Mouse (Mus musculus) right cerebral cortex, postnatal 14 days (tissue): ENCODE measurements around the gene Upf2.
"Not testable (repeated sequence)": the region's sequence is repeated elsewhere in the genome, so short reads cannot be mapped to it uniquely, and the experiment has no call there.

Experiments used
- DNase-seq: peaks from one replicate; pipeline ENCODE4 v3.0.0; 2022

The Upf2 gene

DNA sequence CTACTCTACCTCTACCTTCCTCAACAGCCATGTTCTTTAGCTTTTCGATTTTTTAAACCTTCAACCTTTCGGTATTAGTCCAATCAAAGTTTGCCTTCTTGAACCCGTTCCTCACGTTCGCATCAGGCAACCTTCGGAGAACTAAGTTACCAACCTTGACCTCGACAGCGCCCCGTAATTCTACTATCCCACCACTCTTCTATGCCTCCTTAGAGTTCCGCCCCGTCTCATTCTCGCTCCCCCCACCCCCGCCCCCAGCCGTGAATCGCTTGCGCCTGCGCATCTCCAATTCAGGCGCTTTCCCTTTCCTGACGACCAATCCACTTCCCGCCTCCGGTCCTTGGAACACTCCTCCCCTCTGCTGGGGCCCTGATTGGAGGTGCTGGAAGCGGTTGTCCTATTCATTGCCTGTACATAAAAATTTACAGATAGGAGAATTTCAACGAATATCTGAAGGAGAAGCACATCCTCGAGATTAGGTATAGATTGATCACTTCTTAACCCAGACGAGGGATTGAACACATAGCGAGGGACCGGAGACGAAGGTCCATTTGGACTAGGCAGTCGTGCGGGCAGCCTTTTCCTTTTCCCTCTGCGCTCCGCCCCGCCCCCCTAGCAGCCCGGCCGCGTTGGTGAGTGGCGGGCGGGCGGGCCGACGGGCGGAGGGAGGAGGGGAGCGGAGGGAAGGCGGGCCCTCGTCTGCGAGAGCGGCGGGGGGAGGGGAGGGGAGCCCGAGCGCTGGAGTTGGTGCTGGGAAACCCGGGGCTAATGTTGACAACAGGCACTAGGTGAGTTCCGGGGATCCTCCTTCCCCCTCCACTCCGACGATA, at the start of gene Upf2:
Gene Upf2, plus strand, starts transcription at position 704 of the 830 bp plus-strand sequence.
- peak; percentile 97 for DNase-seq

DNA sequence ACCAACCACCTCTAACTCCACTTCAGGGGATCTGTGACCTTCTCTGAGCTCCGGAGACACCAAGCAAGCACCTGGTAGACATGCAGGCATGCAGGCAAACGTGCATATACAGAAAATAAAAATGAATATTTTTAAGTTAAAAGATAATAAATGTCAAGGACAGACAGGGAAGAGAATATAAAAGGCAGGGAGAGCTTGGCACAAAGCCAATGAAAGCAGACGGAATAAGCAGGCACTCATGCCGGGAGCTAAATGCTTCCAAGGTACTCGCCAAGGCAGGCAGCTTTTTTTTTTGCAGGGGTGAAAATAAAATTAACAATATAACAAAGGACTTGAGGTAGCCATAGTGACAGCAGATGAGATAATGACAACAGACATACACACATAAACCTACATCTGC, 45.2 kb upstream of the Upf2 start:
- DNase-seq: peak; percentile 30

DNA sequence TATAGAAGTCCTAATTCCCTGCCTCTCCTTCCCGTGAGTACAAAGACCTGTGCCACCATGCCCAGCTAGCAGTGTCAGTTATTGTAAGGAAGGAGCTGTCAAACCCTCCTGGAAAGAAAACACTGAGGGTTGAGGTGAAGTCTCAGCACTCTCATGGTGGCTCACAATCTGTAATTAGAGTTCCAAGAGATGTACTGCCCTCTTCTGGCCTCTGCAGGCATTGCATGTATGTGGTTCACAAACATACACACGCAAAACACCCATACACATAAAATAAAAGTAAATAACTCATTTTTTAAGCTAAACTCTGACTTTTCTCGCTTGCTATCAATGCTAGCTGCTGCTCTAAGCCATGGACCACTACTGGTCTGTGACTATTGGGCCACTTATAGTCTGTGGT, 44.6 kb upstream of the Upf2 start:
- DNase-seq: peak; percentile 27

DNA sequence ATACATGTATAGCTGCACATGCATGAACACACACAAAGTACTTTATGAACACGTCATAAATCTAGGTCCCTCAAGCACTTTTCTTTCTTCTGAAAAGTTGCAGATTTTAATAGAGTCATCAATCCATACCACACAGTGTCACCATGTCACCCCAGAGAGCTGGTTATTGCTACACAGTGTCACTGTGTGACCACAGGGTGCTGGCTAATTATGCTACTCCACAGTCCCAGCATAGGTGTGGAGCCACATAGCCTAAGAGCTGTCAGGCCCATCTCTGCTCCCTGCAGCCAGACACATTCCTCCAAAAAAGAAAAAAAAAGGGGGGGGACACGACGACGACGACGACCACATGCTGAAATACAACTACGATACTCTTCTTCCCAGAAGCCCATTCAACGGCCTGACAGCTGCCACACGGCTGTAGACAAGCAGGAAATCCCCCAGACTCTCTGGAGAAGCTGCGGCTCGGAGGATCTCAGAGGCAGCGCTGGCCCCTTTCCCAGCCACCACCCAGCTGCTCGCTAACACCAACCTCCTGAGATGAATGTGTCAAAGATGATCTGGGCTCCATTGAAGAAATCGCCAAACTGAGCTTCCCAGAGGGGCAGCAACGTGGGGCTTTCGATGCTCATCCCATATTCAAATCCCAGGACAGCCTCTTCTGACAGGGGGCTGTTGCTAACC, 39.8 kb upstream of the Upf2 start:
- DNase-seq: peak; percentile 41

DNA sequence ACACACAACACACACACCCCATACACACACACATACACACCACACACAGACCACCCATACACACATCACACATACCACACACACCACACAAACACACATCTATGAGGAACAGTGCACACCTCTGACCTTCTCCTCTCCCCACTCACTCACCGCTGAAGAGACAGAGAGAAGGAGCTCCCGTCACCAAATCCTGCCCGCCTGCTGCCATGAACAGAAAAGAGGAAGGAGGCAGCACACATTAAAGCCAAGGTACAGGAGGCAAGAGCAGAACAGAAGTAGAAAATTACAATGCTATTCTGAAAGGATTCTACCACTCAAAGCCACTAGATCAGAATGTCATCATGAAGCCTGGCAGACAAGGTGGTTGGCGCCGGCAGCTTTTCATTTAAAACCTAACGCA, 28.4 kb upstream of the Upf2 start:
- DNase-seq: no peak

DNA sequence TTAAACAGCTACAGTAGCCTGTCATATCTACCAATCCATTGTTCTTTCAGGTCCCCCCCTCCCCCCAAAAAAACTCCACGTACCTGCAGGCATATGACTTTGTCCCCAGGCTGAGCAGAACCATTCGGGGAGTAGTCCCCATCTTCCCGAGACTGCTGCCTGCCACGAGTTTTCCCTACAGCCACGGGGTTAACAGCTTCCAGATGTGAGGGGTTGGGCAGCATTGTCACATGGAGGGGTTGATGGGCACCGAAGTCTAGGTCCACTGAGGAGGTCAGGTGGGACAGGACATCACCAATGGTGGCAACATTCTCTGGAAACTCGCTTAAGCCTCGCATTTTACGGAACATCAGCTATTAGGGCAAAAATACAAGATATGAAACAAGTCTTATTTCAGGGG, 27.5 kb upstream of the Upf2 start:
- no peak for DNase-seq

DNA sequence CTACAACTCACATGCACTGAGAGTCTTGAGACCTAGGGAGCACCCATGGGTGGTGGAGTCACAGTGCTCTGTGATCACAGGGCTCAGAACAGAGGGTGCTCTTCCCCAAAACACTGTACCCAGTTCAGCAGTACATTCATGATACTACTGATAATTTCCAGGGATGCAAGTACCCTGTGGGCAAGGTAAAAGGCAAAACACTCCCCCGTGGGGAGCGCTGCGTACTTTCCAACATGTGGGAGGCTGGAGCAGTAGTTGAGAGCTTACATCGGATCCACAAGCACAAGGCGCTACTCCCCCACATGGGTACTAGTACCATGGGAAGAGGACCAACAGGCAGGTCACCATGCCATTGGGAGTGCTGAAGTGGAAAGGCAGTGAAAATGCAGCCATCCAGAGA, 23.8 kb upstream of the Upf2 start:
- no peak for DNase-seq

DNA sequence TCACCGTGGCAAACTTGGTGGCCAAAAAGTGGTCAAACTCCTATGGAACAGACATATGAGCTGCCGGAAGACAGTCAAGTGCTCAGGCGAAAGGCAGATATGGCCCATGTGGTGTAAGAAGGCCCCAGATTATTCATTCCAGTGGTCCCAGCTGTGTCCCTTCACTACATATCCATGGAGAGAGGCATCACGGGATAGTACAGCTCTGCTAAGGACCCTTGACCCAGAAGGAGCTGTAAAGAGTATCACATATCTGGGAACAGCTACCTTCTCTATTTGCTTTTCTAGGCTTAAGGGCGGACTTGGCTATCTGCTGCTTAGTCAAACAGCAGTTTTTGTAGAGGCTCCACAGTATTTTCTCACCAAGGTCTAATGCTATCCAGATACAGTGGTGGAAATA, 21.5 kb upstream of the Upf2 start:
- no peak for DNase-seq

DNA sequence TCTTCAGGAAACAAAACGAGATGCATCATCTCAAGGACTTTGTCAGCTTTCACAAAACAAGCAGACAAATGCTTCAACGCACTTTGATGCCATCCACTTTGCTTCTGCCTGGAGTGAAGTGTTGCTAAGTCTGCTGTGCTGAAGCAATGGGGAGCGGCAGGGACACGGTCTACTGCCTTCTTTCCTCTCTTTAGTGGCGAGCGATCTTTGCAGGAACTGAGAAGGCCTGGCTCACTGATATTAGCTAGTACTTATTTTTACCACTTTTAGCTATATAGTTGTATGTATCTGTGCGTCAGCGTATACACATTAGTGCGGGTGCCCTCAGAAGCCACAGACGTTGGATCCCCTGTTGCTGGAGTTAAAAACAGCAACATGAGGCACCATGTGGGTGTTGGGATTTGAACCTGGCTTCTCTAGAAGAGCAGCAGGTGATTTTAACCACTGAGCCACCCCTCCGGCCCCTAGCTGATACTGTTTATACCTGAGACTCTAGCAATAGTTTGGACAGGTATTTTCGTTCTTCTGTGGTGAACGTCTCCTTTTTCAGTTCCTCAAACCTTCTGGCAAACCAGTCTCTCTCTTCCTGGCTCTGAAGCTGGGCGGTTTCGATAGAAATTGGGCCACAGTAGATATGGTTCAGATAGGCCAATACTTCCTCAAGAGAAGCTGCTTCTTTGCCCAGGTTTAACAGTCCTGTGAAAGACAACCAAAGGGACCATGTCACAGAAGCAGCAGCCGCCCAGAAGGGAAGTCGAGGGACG, 20.8 kb upstream of the Upf2 start:
- no peak for DNase-seq

DNA sequence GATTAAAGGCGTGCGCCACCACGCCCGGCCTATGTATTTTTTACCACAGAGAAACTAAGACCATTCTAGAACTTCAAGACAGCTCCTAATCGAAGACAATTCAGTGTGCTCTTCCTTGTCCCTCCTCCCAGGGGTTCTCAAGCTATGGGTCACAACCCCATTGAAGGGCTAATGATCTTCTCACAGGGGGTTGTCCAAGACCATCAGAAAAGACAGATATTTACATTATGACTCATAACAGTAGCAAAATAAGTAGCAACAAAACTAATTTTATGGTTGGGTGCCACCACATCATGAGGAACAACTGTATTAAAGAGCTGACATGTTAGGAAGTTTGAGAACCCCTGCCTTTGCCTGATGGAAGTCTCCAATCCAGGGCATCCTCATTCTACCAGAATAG, 19.3 kb upstream of the Upf2 start:
- DNase-seq: no peak

DNA sequence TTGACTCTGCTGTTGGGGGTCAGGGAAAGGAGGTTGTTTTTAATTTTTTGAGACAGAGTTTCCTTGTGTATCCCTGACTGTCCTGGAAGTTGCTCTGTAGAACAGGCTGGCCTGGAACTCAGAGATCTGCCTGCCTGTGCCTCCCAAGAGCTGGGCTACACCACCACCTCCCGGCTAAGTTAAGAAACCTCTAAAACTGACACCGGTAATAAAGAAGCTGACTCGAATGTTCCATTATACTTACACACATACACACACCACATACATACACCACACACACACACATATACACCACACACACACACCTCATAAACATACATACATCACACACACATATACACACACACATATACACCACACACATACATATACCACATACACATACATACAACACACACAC, 16.3 kb upstream of the Upf2 start:
- no peak for DNase-seq

DNA sequence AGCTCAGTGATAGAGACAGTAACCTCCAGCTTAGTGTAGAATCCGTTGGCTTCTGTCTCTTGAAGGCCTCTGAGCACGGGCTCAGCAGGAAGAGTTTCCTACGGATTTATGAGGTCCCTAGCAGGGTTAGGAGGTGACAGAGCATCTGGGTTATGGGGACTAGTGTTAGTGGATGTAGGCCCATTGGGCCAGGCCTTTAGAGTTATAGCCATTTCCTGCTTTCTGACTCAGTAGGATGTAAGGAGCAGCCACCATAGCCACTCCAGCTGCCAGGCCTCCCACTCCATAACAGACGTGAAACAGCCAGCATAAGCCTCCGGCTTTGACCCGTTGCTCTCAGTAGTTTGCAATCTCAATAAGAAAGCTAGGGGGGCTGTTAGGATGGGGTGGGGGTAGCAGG, 15.2 kb upstream of the Upf2 start:
- DNase-seq: no peak

DNA sequence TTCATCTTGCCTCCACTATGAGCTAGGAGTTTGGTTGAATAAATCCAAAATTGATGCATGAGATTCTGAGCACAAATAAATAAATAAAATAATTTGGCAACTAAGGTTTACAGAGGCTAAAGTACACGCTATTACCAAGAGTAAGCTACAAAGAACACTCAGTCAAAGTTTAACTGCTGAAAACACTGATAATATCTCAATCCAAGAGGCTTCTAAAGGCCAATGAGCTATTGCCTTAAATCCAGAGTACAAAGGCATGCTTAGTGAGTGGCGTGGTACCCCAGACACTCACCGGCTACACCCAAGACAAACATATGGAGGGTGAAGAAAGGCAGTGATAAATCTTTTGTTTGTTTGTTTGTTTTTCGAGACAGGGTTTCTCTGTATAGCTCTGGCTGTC, 14.7 kb upstream of the Upf2 start:
- no peak for DNase-seq

DNA sequence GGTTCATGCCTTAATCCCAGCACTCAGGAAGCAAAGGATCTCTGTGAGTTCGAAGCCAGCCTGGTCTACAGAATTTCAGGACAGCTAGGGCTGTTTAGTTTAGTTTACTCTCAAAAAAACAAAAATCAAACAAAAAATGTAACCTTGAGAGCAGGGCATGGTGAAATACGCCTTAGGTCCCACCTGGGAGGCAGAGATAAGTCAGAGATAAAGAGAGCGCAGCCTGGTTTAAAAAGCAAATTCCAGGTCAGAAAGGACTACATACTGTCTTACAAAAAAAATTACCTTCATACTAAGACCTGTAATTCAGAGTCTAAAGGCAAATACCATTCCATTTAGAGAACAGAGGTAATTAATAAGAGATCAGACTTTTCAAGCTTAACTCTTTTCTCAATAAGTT, 11.9 kb upstream of the Upf2 start:
- DNase-seq: no peak

DNA sequence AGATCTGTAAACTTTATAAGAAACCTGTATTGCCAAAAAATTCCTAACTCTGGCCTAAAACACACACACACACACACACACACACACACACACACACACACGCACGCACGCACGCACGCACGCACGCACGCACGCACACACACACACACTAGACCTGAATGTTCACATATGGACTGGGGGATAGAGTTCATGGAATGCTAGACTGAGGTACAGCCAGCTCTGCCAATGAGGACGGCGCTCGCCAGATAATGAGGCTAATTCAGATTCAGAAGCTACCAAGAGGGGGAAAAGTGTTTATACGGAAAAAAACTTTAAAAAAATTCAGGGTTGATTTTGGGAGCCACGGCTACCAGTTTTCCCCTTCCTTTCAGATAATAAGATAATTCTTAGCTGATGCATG, 11.4 kb upstream of the Upf2 start:
- DNase-seq: no peak

DNA sequence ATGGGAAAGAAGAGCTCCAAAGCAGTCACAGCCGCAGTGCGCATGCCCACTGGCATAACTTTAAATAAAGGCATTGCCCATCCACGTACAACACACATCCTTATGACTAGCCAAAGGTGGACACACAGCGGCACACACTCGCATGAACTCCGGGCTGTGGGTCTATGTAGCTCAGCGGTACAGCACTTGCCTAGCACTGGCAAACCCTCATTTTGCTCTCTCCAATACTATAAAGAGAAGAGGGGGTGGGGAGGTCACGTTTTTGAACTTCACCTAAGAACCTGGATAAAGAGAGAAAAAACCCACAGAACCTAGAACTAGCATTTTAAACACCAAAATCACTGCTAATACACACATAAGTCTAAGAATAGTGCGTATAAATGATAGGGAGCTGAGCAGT, 10.3 kb upstream of the Upf2 start:
- DNase-seq: peak; percentile 15

DNA sequence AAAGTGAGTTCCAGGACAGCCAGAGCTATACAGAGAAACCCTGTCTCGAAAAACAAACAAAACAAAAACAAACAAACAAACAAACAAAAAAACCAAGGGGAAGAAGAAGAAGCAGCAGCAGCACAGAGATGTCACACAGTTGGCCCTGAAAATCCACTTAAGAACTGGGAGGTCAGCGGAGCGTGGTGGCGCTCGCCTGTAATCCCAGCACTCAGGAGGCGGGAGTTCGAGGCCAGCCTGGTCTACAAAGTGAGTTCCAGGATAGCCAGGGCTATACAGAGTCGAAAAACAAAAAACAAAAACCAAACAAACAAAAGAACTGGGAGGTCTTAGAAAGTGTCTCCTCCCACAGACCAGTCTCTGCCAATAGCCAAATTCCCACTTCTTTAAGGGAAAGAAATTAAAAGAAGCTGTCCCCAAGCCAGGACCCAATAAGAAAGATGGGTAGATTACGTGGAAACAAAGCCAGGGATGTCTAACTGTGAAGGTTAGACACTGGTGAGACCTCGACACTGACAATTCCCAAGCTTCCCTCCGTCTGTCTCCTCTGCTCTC, 9.3 kb upstream of the Upf2 start:
- no peak for DNase-seq

DNA sequence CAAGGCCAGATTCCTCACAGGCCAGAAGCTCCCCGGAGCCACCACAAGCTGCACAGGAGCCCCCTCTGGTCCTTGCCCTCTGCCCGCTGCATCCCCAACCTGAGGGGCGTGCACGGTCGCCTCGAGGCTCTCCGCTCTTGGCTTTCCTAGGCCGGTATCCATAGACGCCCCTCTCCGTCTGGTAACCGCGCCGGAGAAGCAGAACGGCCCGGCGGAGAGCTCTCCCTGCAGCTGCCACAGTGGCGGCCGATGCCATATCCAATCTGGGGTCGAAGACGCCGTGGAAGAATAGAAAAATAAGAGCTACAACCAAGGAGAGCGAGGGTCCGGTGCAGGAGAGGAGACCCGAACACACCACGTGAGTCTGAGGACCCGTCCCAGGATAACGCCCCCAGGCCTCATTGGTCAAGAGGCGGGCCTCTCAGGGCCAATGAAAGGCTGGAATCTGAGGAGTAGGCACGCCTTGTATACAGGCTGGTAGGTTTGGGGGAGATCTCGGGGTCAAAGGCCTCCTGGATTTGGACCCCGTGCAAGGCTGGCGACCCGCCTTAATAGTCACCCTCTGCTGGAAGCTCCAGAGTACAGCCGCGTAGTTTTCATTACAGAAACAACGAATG, 8.7 kb upstream of the Upf2 start, which contains the start of gene Dhtkd1:
Gene Dhtkd1, minus strand, starts transcription at position 377 of the 617 bp plus-strand sequence.
- DNase-seq: peak; percentile 65

DNA sequence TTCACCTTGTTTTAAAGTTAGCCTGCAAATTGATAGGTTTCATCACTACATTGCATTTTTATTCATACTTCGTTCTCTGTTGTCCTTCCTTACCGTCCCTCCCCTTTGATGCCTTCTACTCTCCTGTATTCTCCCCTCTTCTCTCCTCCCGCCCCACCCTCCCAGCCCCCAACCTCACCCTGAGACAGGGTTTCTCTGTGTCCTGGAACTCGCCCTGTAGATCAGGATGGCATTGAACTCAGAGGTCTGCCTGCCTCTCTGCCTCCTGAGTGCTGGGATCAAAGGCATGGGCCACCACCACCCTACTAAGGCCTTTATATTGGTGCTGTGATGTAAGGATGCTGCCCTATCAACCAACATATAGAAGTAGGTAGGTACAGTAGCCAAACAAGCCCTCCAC, 8.2 kb upstream of the Upf2 start:
- no peak for DNase-seq

DNA sequence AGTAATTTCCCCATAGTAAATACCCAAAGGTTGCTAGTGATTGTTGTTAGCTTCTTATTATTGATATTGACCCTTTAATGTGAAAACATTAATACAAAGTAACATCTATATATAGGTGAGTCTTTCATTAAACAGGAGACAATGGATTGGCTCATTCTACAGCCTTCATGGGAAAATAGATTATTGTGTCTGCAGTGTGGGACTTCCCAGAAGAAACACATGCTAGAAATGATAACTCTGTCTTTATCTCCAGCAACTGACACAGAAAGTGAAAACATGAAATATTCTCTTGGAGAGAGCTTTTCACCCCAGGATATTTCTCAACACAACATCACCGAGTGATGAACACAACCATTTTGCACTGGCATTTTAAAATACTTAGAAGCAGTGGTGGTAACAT, 5.6 kb upstream of the Upf2 start:
- DNase-seq: no peak

DNA sequence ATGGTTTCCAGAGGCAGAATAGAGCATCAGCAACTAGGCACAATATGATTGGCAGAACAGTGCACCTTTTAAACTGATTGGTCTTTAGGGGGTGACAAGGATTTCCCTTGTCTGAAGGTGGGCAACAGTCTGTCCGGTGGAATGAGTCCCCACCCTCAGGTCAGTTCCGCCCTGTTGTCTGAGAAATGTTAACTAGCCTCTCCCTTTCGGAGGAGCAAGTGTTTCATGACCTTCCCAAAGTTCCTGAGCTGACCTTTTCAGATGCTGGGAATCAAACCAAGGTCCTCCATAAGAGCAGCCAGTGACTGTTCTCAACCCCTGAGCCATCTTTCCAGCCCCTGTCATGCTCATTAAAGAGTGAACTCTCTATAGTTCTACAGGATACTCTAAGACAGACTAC, 4.4 kb upstream of the Upf2 start:
- DNase-seq: no peak

DNA sequence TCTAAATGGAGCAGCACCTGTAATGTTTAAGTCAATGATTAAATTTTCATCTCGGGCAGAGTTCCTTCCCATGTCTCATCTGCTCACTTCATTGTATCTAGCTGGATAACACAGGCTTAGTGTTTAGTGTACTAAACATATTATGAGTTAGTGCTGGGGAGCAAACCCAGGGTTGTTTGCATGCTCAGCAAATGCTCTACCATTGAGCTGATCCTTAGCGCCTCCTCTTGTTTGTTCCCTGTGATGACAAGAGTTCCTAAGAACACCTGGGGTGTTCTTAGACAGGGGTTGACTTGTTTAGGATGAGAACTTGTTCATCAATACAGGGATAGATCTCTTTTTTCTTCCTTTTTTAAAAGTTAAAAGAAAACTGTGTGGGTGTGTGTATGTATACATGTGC, 2.3 kb upstream of the Upf2 start:
- no peak for DNase-seq

DNA sequence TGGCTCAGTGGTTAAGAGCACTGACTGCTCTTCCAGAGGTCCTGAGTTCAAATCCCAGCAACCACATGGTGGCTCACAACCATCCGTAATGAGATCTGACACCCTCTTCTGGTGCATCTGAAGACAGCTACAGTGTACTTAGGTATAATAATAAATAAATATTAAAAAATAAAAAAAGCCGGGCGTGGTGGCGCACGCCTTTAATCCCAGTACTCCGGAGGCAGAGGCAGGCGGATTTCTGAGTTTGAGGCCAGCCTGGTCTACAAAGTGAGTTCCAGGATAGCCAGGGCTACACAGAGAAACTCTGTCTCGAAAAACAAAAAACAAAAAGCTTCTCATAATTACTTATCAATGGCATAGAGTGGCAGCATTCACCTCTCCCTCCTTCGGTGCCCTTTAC, 1.4 kb upstream of the Upf2 start:
- not testable (repeated sequence) for DNase-seq
